Mouse (Mus musculus) ovary, postnatal 10 days (tissue): ENCODE results near the gene Cux2.

ENCODE experiments used
- DNase-seq: peaks from one replicate; pipeline ENCODE4 v3.0.0; 2022; ENCODE audit warnings: low spot score

Cux2 gene

GRCm38 (mm10) chr5:122016744-122017143 lies 33.2 kb downstream of the Cux2 start:
- no peak for DNase-seq

DNA sequence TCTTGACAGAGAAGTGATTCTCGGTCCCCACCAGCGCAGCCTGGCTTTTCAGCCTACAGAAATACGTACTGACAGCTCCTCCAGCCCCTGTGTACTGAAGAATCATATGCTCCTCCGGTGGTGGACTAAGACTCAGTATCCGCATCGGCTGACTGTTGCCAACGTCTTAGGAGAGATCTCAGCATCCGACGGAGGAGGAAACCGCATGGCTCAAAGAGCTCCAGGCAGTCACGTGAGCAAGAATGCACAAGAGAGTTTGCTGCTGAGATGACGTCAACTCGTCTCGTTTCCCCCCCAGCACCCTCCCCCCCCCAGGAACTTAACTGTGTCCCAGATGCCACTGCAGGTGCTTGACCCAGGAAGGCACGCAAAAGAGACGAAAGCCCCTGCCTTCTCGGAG lies 34.8 kb downstream of the Cux2 start:
- no peak for DNase-seq

GRCm38 (mm10) chr5:122014671-122015070 lies 35.2 kb downstream of the Cux2 start:
- no peak for DNase-seq

DNA sequence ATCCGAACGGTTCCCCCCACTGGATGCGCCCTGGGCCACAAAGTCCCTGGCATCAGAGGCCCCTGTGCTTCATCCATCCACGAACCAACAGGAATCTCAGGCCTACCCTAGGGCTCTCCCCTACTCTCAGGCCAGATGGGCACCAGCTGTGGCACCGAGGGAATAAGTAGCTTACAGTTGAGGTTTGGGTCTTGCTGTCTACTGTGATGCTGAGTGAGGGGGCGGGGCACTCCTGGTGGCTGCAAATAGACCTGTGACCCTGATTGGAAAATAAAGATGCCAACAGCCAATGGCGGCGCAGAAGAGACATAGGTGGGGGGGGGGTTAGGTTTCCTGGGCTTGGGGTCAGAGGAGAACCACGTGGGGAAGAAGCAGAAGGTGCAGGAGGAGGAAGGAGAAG lies 38.6 kb downstream of the Cux2 start:
- no peak for DNase-seq

GRCm38 (mm10) chr5:122007946-122008441 lies 41.9 kb downstream of the Cux2 start:
- DNase-seq: no peak

DNA sequence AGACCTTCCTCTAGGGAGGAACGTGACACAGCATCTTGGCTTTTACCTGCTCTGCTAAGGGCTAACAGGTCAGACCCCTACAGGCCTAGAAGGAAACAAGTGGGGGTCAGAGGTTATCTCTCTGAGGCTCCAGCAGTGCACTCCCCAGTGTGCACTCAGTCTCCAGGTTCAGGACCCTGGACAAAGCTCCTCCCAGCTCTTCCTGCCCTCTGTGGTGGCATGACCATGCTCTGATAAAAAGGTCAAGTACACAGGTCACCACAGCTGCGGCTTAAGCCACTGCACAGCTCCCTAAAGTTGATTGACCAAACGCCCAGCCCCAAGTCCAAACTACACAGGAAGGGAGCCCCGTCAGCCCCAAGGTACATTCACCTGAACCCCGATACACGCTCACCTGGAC lies 46.4 kb downstream of the Cux2 start:
- no peak for DNase-seq

DNA sequence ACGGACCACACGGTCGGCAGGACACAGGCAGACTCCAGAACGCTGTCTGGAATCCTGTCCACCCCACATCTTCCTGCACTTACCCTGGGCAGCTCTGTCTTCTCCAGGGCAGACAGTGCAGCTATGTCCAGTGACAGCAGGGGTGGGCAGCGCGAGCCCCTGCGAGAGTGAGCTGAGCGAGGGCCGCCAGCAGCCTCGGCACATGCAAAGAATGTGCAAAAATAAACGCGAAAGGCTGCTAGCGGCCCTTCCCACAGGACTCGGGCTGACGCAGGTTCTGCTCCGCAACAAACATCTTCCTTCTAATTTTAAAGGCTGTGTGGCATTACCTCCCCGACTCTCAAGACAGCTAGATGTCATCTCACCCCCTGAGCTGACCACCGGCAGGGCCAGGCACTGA lies 47.8 kb downstream of the Cux2 start:
- no peak for DNase-seq

- DNase-seq: no peak
These were observed 48.6 kb downstream of the Cux2 start for GRCm38 (mm10) chr5:122001311-122001710.

DNA sequence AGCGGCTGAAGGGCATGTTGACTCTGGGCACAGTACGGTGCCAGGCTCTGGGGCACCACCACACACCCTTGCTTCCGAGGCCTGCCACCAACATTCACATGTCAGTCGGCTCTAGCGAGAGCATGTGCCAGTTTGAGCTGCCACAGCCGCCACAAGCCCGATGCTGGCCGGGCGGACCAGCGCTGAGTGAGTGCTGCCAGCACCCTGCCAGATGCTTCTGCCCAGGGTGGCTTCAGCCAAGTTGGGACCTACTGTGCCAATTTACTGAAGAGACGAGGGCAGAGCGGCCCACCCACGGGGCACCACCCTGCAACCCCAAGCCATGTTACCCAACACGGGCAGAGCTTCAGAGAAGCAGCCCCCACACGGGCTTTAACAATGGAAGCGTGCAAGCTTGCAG lies 49.5 kb downstream of the Cux2 start:
- no peak for DNase-seq

DNA sequence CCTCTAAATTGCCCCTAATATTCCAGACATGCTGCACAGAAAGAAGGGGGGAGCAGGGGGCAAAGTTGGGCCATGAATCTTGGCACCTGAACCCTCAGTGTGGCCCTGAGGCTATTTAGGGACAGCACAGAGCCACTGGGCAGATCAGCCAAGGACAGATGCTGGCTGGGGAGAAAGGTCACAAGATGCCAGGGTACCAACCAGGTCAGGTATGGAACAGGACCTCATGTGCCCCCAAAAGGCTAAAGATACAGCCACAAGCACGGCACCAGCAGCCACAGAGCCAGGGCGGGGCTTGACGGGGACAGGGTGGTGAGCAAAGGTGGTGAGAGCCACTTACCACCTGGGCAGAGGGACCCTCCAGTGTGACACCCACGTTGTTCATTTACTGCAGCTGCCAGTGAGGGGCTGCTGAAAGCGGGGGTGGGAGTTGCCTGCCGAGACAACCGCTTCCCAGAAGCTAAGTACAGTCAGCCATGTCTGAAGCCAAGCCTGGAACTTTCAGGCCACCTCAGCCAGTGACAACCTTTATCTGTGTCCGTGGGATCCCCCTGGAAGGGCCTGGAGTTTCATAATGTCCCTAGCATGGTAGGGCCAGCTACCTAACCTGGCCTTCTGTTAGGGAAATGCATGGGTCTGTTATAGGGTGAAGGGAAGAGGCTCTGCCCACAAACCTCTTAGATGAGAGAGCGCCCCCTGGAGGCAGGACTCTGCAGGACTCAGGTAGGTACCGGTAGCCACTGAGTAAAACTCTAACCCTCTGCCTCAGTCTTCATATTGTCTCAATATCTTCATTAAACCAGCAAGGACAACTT lies 50.7 kb downstream of the Cux2 start:
- DNase-seq: peak; percentile 21

DNA sequence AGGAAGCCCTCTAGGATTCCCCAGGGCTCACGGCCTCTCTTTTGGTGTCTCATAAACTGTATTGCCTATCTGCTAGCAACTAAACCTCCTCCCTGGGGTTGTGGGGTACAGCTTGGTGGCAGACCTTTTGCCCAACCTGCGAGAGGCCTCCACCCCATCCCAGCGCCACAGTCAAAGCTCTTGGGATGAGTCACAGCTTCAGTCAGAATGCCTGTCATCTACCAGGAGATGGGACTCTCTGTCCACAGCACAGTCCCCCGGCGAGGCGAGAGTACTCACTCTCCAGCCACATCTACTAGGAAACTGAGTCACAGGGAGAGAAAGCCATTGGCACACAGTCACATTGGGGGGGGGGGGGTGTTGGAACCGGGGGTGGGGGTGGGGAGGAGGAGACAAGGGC lies 51.6 kb downstream of the Cux2 start:
- DNase-seq: no peak

DNA sequence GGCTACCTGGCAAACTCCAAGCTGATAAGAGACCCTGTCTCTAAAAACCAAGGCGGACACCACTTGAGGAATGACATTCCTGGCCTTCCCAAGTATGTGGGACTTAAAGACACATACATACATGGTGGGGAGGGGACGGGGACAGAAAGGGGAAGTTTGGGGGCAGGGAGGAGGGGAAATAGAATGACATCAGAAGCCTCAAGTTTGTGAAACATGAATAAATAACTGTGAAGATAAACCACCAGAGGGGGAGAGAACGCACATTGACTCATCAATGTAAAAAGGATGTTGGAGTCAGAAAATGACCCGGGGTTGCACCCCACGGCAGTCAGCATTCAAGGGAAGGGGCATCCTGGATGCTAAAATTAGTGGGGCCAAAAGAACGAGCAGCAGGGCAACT lies 53.2 kb downstream of the Cux2 start:
- DNase-seq: no peak

- no peak for DNase-seq
These were observed 55.1 kb downstream of the Cux2 start for GRCm38 (mm10) chr5:121994808-121995207.

- no peak for DNase-seq
These were observed 58.0 kb downstream of the Cux2 start for GRCm38 (mm10) chr5:121991914-121992313.

DNA sequence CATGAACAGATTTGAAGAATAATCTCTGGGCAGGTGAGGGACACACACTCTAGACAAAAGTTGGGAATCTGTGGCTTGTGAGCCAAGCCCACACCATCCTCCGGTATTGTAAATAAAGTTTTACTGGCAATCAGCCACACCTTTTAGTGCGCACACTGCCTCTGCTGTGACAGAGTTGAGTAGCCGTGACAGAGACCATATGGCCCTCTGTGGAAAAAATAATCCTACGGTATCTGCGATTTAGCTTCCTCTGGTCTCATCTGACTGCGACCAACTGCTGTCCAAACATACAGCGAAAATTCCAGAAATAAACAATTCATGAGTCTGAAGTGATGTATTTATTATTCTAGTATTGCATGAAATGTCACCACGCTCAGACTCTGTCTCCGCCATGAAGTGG lies 64.0 kb downstream of the Cux2 start:
- DNase-seq: no peak

DNA sequence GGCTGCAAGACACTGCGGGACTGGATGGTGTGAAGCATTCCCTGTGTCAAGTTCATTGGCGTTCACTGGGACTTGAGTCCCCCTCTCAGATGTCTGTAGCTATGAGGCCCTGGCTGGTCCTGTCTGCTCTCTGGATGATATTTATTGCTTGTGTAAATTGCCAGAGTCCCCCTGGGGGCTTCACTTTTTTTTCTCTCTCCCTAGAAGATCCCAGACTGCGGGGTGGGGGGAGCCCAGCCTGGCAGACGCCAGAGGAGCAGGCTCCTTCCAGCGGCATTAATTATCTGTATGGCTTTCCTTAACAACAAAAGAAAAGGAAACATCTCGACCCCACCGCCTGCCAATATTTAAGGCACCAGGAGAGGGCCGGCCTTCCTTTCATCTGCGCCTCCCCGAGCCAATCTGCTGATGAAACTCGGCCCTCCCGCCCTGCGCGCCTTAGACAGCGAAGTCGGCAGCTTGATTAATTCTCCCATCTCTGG lies 68.2 kb downstream of the Cux2 start:
- DNase-seq: no peak

- no peak for DNase-seq
These were observed 73.6 kb downstream of the Cux2 start for GRCm38 (mm10) chr5:121976331-121976730.

DNA sequence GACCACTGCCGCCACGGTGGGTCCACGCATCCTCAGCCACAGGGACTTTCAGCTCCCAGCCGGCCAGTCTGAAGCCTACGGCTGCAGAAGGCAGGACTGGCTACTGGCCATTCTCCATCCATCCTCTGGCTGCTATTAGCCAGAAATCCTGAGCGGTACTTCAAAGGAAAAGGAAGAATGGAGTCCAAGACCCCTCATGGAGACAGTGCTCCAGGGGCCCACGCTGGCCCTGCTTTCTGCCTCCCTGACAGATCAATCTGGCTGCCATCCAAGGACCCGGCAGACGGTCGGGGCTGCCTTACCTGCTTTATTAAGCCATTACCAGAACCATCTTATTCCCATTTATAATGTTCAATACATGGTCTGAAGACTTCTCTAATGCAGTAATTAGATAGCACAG lies 76.4 kb downstream of the Cux2 start:
- DNase-seq: no peak

DNA sequence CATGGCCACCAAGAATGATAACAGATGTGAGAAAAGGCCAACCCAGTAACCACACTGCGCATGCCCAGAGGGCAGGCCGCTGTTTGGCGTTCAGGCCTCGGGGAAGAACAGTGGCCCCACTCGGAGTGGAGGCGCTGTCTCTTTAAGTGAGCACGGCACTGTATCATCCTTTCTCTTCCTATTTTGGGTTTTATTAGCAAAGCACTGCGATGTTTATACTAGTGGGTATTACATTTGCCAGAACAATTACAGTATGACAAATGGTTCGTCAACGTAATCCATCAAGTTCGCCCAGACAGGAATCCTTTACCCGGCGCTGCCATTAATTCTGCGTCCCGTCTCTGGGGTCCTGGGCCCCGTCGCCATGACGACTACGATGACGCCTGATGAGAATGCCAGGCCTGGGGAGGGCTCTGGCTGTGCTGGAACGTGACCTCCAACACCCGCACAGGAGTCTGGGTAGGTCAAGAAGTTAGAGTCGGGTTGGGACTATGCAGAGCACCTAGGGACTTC lies 77.2 kb downstream of the Cux2 start:
- DNase-seq: no peak

GRCm38 (mm10) chr5:121968999-121969398 lies 80.9 kb downstream of the Cux2 start:
- no peak for DNase-seq

DNA sequence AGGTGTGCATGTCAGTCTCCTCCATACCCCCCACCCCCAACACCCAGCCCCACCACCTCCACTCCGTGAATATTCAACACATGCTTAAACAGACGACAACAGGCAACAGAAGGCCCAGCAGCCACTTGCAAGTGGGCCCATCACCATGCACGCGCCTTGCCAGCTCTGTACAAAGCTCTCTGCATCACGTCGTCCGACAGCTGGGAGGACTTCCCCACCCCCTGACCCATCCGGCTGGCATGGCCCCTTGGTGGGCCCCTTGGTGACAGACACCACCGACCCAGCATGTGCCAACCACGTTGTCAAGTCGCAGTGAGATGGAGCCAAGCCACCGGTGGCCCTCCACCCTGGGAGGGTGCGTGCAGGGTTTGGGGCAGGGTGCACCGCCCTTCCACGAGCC lies 81.5 kb downstream of the Cux2 start:
- DNase-seq: no peak

DNA sequence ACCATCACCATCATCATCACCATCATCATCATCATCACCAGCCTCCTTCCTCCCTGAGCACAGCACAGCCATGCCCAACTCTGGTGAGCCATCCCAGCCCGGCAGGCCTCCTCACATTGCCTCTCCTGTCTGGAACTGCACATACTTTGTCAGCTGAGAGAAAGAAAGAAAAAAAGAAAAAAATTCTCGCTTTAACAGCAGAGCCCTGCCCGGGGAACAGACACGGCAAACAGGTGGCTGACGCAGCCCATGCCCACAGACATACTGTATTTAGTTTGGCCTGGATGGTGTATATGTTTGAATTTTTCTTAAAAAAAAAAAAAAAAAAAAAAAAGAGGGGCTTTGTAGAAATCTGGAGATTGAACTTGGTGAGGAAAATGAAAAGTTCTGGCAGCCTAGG lies 82.4 kb downstream of the Cux2 start:
- DNase-seq: no peak

DNA sequence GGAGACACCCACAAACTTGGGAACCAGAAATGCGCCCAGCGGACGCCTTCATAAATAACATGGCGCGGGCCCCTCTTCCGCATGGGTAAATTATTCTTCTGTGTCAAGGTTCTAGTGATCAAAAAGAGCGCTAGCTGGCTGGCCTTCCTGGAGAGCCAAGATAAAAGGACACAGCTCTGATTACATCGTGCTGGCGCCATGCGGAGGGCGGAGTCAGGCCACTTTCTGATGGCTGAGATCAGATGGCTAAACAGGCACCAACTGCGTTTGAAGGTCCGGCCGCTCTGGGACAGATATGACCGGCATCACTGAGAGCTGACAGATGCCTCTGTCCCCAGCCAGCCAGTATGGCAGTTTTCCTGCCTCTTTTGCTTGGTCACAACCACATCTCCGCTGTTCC lies 83.0 kb downstream of the Cux2 start:
- no peak for DNase-seq

GRCm38 (mm10) chr5:121962974-121963373 lies 86.9 kb downstream of the Cux2 start:
- no peak for DNase-seq
